In genomic region chr6:77834680-77835079, GRCm38 (mm10) we compare ENCODE assay signal across 31 mouse cellular contexts.
"Had no signal": no experiment of that assay in that cellular context is flagged by ENCODE, and none has a peak within 500 bp of the region (broad histone marks: within the 10 kb centered on the region; RNA-seq: fewer than 3 reads in every experiment).

No protein-coding gene starts in this region.

- H3K36me3 ChIP-seq: limb, embryonic 10.5 days; limb, embryonic 12.5 days; limb, embryonic 13.5 days; limb, embryonic 15.5 days; liver, embryonic 12.5 days; liver, embryonic 13.5 days; liver, embryonic 15.5 days; lung, embryonic 15.5 days; midbrain, embryonic 10.5 days; midbrain, embryonic 12.5 days; midbrain, embryonic 13.5 days; midbrain, embryonic 15.5 days; neural tube, embryonic 12.5 days had no signal

- ATAC-seq: liver, embryonic 12.5 days; liver, postnatal 0 days; lung, postnatal 0 days; midbrain, embryonic 13.5 days; midbrain, embryonic 15.5 days had no signal

- H3K9ac ChIP-seq: limb, embryonic 12.5 days; limb, embryonic 13.5 days; limb, embryonic 15.5 days; liver, embryonic 12.5 days; liver, embryonic 13.5 days; liver, embryonic 14.5 days; liver, embryonic 15.5 days; liver, postnatal 0 days; lung, embryonic 14.5 days; lung, embryonic 15.5 days; midbrain, embryonic 12.5 days; midbrain, embryonic 13.5 days; midbrain, embryonic 15.5 days; neural tube, embryonic 12.5 days had no signal

- H3K4me3 ChIP-seq: left cerebral cortex, adult 2 months; limb, embryonic 10.5 days; limb, embryonic 12.5 days; limb, embryonic 13.5 days; limb, embryonic 15.5 days; liver, embryonic 12.5 days; liver, embryonic 13.5 days; liver, embryonic 15.5 days; lung, embryonic 15.5 days; megakaryocyte, embryonic 14.5 days; midbrain, embryonic 10.5 days; midbrain, embryonic 12.5 days; midbrain, embryonic 13.5 days; midbrain, embryonic 15.5 days; myocyte; neural tube, embryonic 12.5 days had no signal

- H3K27me3 ChIP-seq: limb, embryonic 12.5 days; limb, embryonic 13.5 days; limb, embryonic 15.5 days; liver, embryonic 12.5 days; liver, embryonic 13.5 days; liver, embryonic 15.5 days; lung, embryonic 15.5 days; megakaryocyte, embryonic 14.5 days; midbrain, embryonic 12.5 days; midbrain, embryonic 13.5 days; midbrain, embryonic 15.5 days; neural tube, embryonic 12.5 days had no signal

- DNase-seq: left cerebral cortex, postnatal 4 days; liver; liver, embryonic 13.5 days; liver, postnatal 0 days; lung, adult 18-20 months; lung, adult 2 months; lung, embryonic 14.5 days; lung, postnatal 10 days; lung, postnatal 14 days; lung, postnatal 36 days; lung, postnatal 4 days; midbrain, embryonic 14.5 days had no signal

- H3K9me3 ChIP-seq: limb, embryonic 10.5 days; limb, embryonic 12.5 days; limb, embryonic 13.5 days; limb, embryonic 15.5 days; liver, embryonic 12.5 days; liver, embryonic 13.5 days; liver, embryonic 15.5 days; lung, embryonic 15.5 days; megakaryocyte, embryonic 14.5 days; midbrain, embryonic 10.5 days; midbrain, embryonic 12.5 days; midbrain, embryonic 13.5 days; midbrain, embryonic 15.5 days; neural tube, embryonic 12.5 days had no signal

- H3K4me1 ChIP-seq: limb, embryonic 10.5 days; limb, embryonic 12.5 days; limb, embryonic 13.5 days; limb, embryonic 15.5 days; liver, embryonic 12.5 days; liver, embryonic 13.5 days; liver, embryonic 15.5 days; lung, embryonic 15.5 days; megakaryocyte, embryonic 14.5 days; midbrain, embryonic 12.5 days; neural tube, embryonic 12.5 days had no signal

- H3K27ac ChIP-seq: left cerebral cortex, adult 2 months; limb, embryonic 10.5 days; limb, embryonic 12.5 days; limb, embryonic 13.5 days; limb, embryonic 15.5 days; liver, embryonic 12.5 days; liver, embryonic 13.5 days; liver, embryonic 14.5 days; liver, embryonic 15.5 days; lung, embryonic 15.5 days; macrophage; midbrain, embryonic 10.5 days; midbrain, embryonic 12.5 days; midbrain, embryonic 13.5 days; midbrain, embryonic 15.5 days; neural tube, embryonic 12.5 days had no signal

- H3K4me2 ChIP-seq: limb, embryonic 12.5 days; limb, embryonic 13.5 days; limb, embryonic 15.5 days; liver, embryonic 11.5 days; liver, embryonic 12.5 days; liver, embryonic 13.5 days; liver, embryonic 15.5 days; lung, embryonic 14.5 days; lung, embryonic 15.5 days; midbrain, embryonic 12.5 days; midbrain, embryonic 13.5 days; midbrain, embryonic 15.5 days; neural tube, embryonic 12.5 days had no signal
